Mouse (Mus musculus): ENCODE results near the gene Mthfr.
A peak's percentile ranks its signal among the peaks of the same experiment; 100 is the strongest.
"Not testable (repeated sequence)": the region's sequence is repeated elsewhere in the genome, so short reads cannot be mapped to it uniquely, and the experiment has no call there.

Mthfr gene

GRCm38 (mm10) chr4:148040029-148040830, 1.4 kb downstream of the Mthfr start:
- no peak for DNase-seq (ENCODE audit: low spot score)

- no peak for DNase-seq (ENCODE audit: low spot score)
Observed at GRCm38 (mm10) chr4:148040933-148041610, 2.2 kb downstream of the Mthfr start.

- DNase-seq (ENCODE audit: low spot score), result no peak
Observed at GRCm38 (mm10) chr4:148041611-148042191, 2.8 kb downstream of the Mthfr start.

- DNase-seq (ENCODE audit: low spot score), result not testable (repeated sequence)
Observed at GRCm38 (mm10) chr4:148043327-148043726, 4.5 kb downstream of the Mthfr start.

GRCm38 (mm10) chr4:148044113-148044512, 5.2 kb downstream of the Mthfr start:
- DNase-seq (ENCODE audit: low spot score), result no peak

GRCm38 (mm10) chr4:148046450-148047031, 7.7 kb downstream of the Mthfr start:
- no peak for DNase-seq (ENCODE audit: low spot score)

GRCm38 (mm10) chr4:148050396-148050914, 11.6 kb downstream of the Mthfr start:
- DNase-seq (ENCODE audit: low spot score), result not testable (repeated sequence)

GRCm38 (mm10) chr4:148051046-148051776, 12.3 kb downstream of the Mthfr start:
- DNase-seq (ENCODE audit: low spot score), result no peak

GRCm38 (mm10) chr4:148051886-148052285, 13.0 kb downstream of the Mthfr start:
- no peak for DNase-seq (ENCODE audit: low spot score)

GRCm38 (mm10) chr4:148052976-148053375, 14.1 kb downstream of the Mthfr start:
- no peak for DNase-seq (ENCODE audit: low spot score)

- DNase-seq (ENCODE audit: low spot score), result peak; percentile 64
Observed at GRCm38 (mm10) chr4:148053417-148053920, 14.6 kb downstream of the Mthfr start.

- DNase-seq (ENCODE audit: low spot score), result no peak
Observed at GRCm38 (mm10) chr4:148054961-148055695, 16.3 kb downstream of the Mthfr start.

- no peak for DNase-seq (ENCODE audit: low spot score)
Observed at GRCm38 (mm10) chr4:148056246-148056645, 17.4 kb downstream of the Mthfr start.

- DNase-seq (ENCODE audit: low spot score), result no peak
Observed at GRCm38 (mm10) chr4:148056801-148057200, 17.9 kb downstream of the Mthfr start.

GRCm38 (mm10) chr4:148057661-148058209, 18.9 kb downstream of the Mthfr start:
- DNase-seq (ENCODE audit: low spot score), result no peak

- DNase-seq (ENCODE audit: low spot score), result no peak
Observed at GRCm38 (mm10) chr4:148058218-148058819, 19.4 kb downstream of the Mthfr start.

GRCm38 (mm10) chr4:148058993-148059392, 20.1 kb downstream of the Mthfr start:
- no peak for DNase-seq (ENCODE audit: low spot score)

- DNase-seq (ENCODE audit: low spot score), result no peak
Observed at GRCm38 (mm10) chr4:148060120-148061085, 21.5 kb downstream of the Mthfr start.

GRCm38 (mm10) chr4:148061086-148061480, 22.2 kb downstream of the Mthfr start:
- no peak for DNase-seq (ENCODE audit: low spot score)
